Mouse (Mus musculus) cerebellum, adult 18-20 months (tissue): Measurements from ENCODE around the gene Ppil3.
A peak's percentile ranks its signal among the peaks of the same experiment; 100 is the strongest.

Experiments
- DNase-seq, 2 experiments: peaks; one replicate each; pipeline ENCODE4 v3.0.0; 2021

Ppil3 gene

DNA sequence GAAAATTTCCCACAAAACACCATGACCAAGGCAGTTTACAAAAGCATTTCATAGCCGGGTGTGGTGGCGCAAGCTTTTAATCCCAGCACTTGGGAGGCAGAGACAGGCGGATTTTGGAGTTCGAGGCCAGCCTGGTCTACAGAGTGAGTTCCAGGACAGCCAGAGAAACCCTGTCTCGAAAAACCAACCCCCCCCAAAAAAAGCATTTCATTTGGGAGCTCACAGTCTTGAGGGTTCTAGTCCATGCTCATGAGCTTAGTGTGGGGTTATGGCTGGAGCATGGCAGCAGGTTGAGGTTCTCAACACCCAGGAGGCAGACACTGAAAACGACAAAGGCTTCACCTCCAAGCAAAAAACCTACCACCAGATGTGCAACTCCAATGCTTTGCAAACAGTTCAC lies 37.1 kb downstream of the Ppil3 start:
- DNase-seq = no peak

DNA sequence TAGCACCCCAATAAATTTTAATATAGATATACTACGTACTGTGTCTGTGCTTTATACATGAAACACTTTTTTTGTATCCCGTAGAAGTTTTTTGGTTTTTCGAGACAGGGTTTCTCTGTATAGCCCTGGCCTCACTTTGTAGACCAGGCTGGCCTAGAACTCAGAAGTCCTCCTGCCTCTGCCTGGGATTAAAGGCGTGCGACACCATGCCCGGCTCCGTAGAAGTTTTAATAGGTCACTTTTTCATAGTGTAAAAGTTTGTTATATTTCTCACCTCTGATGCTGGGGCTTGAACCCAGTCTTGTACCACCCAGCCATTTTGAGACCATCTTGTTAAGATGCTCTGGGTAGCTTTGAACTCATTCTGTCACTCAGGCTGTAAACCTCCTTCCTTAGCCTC lies 38.0 kb downstream of the Ppil3 start:
- DNase-seq = no peak

DNA sequence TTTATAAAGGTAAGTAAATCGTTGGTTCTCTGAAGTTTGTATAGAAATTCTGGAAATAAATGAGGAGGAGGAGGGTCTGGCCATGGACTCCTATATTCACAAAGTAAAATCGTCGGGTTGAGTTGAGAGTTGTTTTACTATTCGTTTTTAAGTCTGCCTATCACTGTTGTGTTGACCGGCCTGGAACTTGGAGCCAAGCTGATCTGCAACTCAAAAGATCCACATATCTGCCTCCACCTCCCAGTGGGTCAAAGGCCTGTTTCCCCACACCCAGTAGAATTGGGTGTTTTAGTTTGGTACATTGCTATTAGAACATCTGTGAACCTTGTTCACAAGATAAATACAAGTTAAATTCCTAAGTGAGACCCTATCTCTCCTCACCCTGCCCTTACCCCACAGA lies 41.5 kb downstream of the Ppil3 start:
- no peak for DNase-seq

DNA sequence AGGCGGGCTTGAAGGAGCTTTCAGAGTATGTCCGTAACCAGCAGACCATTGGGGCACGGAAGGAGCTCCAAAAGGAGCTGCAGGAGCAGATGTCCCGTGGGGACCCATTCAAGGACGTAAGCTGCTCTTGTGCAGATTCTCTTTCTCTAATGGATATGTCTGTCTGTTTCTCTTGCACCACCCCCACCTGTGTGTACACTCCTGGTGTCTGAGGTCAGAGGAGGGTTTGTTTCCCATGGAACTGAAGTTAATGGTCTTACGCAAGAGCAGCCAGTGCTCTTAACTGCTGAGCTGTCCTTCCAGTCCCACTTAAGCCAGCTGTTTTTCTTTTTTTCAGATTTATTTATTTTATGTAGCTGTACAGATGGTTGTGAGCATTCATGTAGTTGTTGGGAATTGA lies 43.9 kb downstream of the Ppil3 start:
- DNase-seq = no peak

DNA sequence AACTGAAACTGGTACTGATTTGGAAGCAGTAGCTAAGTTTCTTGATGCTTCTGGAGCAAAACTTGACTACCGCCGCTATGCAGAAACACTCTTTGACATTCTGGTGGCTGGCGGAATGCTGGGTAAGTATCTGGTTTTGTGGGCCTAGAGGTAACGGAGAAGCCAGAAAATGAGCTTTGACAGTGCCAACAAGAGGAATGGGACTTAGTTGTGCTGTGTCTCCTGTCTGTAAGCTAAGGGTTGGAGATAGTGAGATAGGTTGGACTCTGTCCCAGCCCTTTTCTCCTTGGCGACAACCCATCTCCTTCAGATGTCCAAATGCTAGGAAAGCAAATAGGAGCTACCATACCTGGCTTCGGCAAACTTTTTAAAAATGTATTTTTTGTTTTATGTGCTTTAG lies 47.6 kb downstream of the Ppil3 start:
- DNase-seq = no peak

DNA sequence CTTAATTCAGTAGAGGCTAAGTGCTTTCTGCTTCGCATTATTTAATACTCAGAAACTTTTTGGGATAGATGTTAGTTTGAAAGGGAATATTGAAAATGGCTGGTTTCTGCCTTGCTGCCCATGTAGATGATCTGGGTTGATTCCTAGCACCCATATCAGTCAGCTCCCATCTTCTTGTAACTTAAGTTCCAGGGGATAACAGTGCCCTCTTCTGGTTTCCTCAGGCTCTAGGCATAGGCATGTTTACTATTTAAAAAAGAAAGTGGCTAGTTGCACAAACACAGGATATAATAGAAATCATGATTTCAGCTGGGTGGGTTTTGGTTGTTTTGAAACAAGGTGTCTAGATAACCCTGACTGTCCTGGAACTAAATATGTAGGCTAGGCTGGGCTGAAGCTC lies 49.1 kb downstream of the Ppil3 start:
- DNase-seq = no peak

DNA sequence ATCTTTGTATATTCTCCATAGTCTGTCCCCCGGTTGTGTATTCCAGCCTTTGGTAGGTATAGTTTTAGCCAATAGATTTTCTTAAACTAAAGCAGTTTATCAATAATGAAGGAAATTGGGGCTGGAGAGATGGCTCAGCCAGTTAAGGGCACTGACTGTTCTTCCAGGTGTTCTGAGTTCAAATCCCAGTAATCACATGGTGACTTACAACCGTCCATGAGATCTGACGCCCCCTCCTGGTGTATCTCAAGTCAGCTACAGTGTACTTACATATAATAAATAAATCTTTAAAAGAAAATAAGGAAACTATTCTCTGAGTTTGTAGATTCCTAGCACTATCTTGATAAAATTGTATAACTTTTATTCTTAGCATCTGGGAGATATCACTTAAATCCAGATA lies 49.9 kb downstream of the Ppil3 start:
- no peak for DNase-seq

DNA sequence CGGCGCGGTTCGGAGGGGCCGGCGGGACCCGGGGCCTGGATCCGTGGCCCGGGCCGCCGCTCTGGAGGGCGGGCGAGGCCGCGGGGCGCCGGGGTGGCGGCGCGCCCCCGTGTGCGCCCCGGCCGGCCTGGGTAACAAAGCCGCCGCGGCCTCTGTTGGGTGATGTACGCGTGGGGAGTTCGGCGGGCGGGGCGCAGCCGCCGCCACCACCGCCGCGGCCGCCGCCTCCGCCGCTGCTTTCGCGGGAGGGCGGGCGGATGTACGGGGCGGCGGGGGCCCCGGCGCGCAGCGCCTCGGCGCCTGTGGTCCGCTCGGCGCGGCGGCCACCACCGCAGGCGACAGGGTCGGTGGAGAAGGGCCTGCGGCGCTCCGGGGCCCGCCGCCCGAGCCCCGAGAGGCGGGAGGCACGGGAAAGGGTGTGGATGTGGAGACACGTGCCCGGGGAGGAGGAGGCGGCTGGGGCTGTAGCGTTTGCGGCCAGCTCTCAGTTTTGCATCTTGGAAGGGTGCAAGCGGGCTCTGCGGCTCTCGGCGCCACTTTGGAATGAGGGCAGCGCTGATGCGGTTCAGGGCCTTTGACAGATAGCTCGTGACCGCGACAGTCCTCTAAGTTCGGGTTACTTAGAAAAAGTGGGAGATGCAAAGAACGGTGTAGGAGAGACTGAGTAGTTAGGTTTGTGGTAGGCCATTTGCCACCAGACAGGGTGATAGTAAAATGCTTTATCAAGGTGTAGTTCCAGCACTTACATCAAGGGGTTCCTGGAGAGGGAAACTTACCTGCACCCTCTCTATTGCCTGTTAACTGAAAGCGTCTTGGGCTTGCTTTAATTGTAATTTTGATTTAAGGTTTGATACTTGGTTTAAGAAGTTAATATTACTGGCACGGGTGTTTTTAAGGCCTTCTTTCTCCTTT lies 51.7 kb downstream of the Ppil3 start:
- peak; percentile 59 for DNase-seq

DNA sequence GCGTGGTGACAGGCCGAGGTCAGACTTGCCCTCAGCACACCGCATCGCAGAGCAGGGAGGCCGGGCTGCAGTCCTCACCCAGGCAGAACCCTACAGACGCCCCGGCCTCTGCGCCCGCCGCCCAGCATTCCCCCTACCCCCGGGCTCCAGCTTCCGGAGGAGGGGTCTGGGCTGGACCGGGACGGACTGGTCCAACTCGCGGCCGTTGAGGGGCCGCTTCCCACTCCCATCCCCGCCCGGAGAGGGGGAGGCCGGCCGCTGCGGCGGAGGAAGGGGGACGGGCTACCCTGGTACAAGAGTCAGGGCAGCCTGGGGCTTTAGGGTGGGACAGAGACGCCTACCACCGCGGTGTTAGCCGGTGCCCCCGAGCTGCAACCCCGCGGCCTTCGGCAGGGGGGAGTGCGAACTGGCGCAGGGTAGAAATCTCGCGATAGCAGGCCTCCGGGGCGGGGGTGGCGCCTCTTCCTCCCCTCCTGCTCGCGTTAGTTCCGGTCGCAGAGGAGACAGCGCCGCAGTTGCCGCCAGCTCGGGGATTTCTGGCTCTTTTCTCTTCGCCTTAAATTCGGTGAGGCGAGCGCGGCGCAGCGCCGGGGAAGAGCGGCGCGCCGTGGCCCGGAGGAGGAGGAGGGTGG lies 52.5 kb downstream of the Ppil3 start, which contains the start of gene Bzw1:
Bzw1 (plus strand) TSS at position 247 of the 632 bp plus-strand sequence.
- peak; percentile 93 for DNase-seq

DNA sequence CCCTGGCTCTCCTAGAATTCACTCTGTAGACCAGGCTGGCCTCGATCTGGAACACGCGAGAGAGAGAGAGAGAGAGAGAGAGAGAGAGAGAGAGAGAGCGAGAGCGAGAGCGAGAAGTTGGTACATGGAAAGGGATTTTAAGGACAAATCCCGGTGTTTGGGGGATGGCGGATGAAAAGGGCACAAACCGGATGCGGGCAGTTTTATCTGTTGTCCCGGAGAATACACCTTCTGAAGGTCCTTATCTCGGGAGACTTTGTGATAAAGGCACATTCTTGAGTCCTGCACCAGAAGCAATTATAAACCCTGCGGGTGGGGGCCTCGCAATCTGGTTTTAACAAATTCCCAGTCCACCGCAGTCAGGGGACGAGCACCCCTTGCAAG lies 53.0 kb downstream of the Ppil3 start:
- no peak for DNase-seq

DNA sequence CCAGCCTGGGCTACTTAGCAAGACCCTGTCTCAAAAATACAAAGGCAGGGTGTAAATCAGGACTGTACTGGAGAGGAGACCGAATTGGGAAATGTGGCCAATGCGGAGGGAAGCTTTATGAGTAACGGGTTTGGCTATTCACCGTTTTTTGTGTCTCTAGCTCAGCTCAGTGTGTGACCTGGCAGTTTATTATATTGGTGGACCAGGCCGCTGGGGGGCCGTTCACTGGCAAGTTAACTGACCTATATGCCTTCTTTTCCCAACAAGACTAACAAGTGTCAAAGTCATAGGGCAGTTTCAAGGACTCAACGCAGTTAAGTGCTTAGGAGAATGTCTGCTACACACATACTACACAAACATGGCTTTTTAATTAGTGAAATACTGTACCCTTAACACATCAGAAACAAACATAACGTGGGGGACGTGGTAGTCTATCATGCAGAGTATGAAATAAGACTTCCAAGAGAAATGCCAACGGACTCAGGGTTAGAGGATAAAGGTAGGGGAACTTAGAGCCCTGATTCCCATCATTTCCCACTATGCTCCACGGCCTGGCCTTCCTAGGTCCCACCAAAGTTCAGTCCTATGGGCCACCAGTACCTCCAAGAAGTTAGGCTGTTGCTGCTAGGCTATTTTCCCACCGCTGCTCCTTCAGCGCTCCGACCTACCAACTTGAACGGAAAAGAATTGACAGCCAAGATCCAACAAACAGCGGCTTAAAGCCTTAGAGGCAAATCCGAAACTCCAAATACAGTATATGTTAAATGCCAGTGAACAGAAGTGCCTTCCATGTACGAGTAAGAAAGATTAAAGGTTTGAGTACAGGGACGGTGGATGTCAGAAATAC lies 53.6 kb downstream of the Ppil3 start:
- peak in 1 of 2 experiments; percentile 11 for DNase-seq

DNA sequence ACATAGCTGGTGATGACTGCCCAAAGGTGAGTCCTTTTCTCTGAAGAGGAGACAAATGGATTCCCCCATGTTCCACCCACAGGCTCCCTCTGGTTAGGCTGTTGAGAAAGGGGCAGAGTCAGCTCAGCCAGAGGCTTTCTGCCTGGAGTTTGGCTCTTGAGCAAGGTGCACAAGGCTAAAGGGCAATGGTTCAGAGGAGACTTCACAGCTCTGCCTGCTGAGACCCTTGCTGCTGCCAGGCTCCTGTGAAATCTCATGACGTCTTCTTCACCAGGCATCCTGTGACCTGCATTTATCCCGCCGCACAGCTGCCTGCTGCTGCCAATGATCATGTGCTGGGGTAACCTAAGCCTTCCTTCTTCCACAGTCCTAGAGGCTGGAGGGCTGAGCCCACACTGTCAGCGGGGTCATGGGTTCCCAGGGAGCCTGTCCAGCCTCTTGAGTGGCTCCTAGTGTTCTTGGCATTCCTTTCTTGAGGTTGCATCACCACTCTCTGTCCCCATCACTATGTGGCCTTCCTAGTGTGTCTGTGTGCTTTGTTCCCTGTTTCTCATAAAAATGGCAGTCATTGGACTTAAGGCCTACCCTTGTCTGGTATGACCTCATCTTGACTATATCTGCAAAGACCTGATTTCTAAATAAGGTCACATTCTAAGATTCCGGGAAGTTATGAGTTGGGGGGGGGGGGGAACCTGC lies 62.6 kb downstream of the Ppil3 start:
- no peak for DNase-seq
